Mouse (Mus musculus): Measurements from ENCODE around the gene Gcdh. TPM values are rescaled to one million over a fixed set of nuclear protein-coding genes. Genes with fewer than 3 reads are reported as not detected.
A peak's percentile ranks its signal among the peaks of the same experiment; 100 is the strongest.
"Not testable (repeated sequence)": the region's sequence is repeated elsewhere in the genome, so short reads cannot be mapped to it uniquely, and the experiment has no call there.

Gene Gcdh
- total RNA-seq, 2 experiments from 2014 or later = 71.3 to 77.2 TPM

DNA sequence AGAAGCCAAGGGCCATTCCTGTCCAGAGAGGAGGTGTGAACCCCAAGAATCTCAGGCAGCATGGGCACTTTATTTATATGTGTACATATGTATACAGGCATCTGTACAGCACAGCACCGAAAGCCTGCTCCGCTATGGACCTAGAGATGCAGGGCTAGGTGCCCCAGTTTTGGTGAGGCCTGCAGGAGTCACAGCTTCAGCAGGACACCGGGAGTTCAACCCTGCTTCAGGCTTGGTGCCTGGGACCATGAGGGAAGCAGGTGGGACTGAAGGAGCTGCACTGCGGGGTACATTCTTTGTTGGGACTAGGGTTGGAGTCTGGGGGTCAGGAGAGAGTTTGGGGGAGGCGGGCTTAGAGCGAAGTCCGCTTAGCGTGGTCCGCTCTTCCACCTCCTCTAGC is 18.1 kb upstream of the Gcdh start:
- intact Hi-C loops (cut with DNase I) = no loop called here
- no peak for DNase-seq

GRCm38 (mm10) chr8:84910551-84910950 is 16.8 kb upstream of the Gcdh start:
- intact Hi-C loops (cut with DNase I) = no loop called here
- no peak for DNase-seq

DNA sequence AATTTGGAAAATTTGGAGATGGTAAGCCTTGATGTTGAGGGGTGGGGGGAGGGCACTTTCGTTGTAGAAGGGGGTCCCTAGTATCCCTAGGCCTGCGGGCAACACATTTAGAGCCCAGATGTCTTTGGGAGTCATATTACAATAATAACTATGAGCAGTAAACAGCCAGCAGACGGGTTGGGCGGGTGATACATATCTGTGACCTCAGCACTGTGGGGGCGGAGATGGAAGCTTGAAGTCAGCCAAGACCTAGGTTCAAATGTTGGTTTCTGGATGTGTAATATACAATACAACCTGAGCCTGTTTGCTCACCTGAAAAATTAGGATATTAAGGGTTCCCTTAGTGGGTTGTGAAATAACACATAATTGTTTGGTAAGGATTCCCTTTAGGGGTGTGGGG is 16.2 kb upstream of the Gcdh start:
- intact Hi-C loops (cut with DNase I) = no loop called here
- no peak for DNase-seq

GRCm38 (mm10) chr8:84909162-84909767 is 15.5 kb upstream of the Gcdh start:
- intact Hi-C loops (cut with DNase I) = no loop called here
- no peak for DNase-seq

DNA sequence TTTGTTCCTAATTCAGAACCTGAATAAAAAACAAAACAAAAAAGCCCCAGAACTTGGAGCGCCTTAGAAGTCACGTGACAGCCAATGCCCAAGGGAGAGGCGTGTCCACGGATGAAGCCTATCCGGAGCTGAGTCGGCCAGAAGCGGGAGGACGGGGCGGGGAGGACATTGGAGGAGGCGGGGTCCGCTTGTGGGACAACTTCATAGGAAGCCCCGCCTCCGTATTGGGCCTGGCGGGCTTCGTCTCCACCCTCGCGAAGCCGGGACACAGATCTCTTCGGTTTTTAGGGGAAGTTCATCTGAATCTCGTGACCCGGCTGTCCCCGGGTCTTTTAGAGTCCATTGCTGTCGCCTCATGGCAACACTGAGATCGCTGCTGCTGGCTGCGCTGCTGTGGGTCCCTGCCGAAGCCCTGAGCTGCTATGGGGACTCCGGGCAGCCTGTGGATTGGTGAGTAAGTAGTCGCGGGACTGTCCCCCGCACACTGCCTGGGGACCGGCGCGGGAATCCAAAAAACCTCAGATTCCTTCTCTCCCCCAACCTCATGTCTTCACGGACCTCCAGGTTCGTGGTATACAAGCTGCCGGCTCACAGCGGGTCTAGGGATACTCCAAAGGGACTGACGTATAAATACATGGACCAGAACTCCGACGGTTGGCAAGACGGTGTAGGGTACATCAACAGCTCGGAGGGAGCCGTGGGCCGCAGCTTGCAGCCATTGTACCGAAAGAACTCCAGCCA is 14.9 kb upstream of the Gcdh start, which contains the start of gene Dnase2a:
Gene Dnase2a (plus strand): TSS at position 140 of the 741 bp plus-strand sequence.
- peak; percentile 94 to 96 for DNase-seq
- intact Hi-C loops (cut with DNase I) = no loop called here

DNA sequence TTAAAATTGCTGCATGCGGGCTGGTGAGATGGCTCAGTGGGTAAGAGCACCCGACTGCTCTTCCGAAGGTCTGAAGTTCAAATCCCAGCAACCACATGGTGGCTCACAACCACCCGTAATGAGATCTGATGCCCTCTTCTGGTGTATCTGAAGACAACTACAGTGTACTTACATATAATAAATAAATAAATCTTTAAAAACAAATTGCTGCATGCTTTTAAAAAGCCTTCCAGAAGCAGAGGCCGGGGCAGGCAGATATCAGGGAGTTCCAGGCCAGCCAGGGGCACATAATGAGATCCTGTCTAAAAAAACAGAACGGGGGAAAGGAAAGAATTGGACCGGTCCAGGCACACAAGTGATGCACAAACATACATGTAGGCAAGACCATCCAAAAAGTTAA is 14.3 kb upstream of the Gcdh start:
- intact Hi-C loops (cut with DNase I); DNase-seq: not testable (repeated sequence)

GRCm38 (mm10) chr8:84907493-84907892 is 13.8 kb upstream of the Gcdh start:
- intact Hi-C loops (cut with DNase I) = no loop called here
- DNase-seq = no peak

- no peak for DNase-seq
- intact Hi-C loops (cut with DNase I) = no loop called here
Measured at GRCm38 (mm10) chr8:84907037-84907436, 13.3 kb upstream of the Gcdh start.

- intact Hi-C loops (cut with DNase I) = loop anchor here (5.0 kb wide), 1 partner anchor 57 kb away; the partner anchor contains the start of gene Calr
- no peak for DNase-seq
Measured at GRCm38 (mm10) chr8:84904351-84904750, 10.6 kb upstream of the Gcdh start.

- peak; percentile 94 to 96 for DNase-seq
- intact Hi-C loops (cut with DNase I) = loop anchor here (5.0 kb wide), 1 partner anchor 56 kb away; the partner anchor contains the start of gene Calr
Measured at GRCm38 (mm10) chr8:84902920-84903661, 9.4 kb upstream of the Gcdh start.

- no peak for DNase-seq
- intact Hi-C loops (cut with DNase I) = loop anchor here (5.0 kb wide), 1 partner anchor 55 kb away; the partner anchor contains the start of gene Calr
Measured at GRCm38 (mm10) chr8:84902367-84902919, 8.7 kb upstream of the Gcdh start.

GRCm38 (mm10) chr8:84901752-84902151 is 8.0 kb upstream of the Gcdh start, which contains the start of gene Klf1:
Gene Klf1, plus strand, starts transcription at chr8:84901928.
- DNase-seq = no peak
- intact Hi-C loops (cut with DNase I) = loop anchor here (5.0 kb wide), 1 partner anchor 54 kb away; the partner anchor contains the start of gene Calr

DNA sequence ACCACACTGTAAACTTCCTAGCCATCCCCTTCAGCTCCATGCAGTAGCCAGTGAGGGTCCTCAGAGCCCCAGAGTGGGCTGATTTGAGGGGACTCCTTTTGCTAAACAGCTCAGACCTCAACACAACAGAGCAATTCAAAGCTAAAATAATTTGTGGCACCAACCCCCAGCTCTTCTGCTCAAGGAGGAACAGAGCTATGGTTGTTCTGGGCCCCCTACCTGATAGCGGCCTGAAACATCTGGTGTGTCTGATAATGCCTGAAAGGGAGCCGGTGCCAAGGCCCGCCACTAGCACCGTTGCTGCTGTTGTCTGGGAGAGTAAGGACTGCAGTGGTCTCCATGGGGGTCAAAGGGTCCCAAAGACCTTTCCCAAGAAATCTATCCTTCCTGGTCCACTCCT is 7.3 kb upstream of the Gcdh start:
- intact Hi-C loops (cut with DNase I) = loop anchor here (5.0 kb wide), 1 partner anchor 54 kb away; the partner anchor contains the start of gene Calr
- no peak for DNase-seq

- no peak for DNase-seq
- intact Hi-C loops (cut with DNase I) = no loop called here
Measured at GRCm38 (mm10) chr8:84895963-84896362, 2.2 kb upstream of the Gcdh start.

- no peak for DNase-seq
- intact Hi-C loops (cut with DNase I) = no loop called here
Measured at GRCm38 (mm10) chr8:84892993-84893708, 570 bp downstream of the Gcdh start.

DNA sequence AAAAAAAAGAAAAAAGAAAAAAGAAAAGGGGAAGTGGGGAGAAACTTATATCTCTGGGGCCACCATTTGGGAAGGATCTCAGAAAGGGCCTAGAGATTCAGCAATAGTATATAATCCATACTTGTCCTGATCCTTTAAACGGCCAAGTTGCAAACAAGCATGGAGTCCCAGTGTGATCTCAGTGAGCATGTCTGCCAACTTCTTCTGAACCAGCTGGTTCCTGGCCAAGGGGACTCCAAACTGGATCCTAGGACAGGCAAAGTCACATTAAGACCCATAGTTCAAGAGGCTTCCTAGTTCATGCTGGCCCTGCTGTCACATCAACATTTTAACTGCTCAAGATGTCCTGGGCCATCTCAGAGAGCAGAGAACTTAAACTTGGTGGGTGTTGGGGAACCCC is 4.6 kb downstream of the Gcdh start:
- DNase-seq = no peak
- intact Hi-C loops (cut with DNase I) = no loop called here

GRCm38 (mm10) chr8:84888280-84888679 is 5.4 kb downstream of the Gcdh start:
- DNase-seq = no peak

DNA sequence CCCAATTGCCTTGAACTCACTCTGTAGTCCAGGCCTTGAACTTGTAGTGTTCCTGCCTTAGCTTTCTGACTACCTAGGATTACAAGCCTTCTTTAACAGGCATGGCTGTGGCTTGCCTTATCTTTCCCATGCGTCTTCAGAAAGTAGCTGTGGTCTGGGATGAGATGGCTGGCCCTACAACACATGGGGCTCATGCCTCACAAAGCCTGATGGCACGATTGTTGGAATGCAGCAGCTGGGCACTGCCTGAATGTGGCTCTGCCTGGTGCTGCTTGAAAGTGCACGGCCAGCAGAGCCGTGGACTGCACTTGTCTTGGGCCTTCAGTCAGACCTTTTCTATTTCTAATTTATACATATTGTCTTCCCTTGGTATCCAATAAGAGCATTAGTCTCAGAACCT is 9.0 kb downstream of the Gcdh start:
- intact Hi-C loops (cut with DNase I) = no loop called here

More at GRCm38 (mm10) chr8:84888280-84888679, 5.4 kb downstream of the Gcdh start:
- intact Hi-C loops (cut with DNase I) = no loop called here

GRCm38 (mm10) chr8:84878915-84879314 is 14.8 kb downstream of the Gcdh start:
- intact Hi-C loops (cut with DNase I) = no loop called here
- no peak for DNase-seq

More for the DNA sequence above, 9.0 kb downstream of the Gcdh start:
- DNase-seq = no peak

All from heart, postnatal 36 days (tissue).